Mouse (Mus musculus): ENCODE data around the gene Ap1ar. TPM values are rescaled to one million over a fixed set of nuclear protein-coding genes. Genes with fewer than 3 reads are reported as not detected.

Gene Ap1ar
- polyA plus RNA-seq, 1 experiment: not detected

DNA sequence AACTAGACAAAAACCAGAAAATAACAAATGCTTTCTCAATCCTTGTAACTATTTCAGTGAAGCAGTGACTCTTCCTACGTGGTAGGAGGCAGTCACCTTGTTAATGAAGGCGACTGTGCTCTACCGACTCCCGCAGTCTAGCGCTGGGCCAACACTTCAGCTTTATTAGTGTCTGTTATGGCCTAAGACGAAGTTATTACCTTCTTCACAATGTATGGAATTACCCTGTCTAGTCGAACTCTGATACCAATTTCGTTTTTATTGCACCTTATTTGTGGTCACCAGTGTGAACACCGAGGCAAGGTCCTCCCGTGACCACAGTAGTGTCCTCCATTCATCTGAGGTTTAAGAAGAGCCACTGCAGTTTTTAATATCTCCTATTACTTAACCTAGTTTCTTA is 7.1 kb downstream of the Ap1ar start:
- Histone ChIP-seq H3K4me3 (ENCODE audit: insufficient read depth, low read depth, low read length) (no peak overlapping the region), H3K27ac (ENCODE audit: insufficient read depth, low read depth, low read length) (no peak overlapping the region), H3K4me1 (ENCODE audit: control insufficient read depth, insufficient read depth, low read length) (peaks cover 7% of the 10 kb centered on the region)
- WGBS: 92% methylated on average over 10 of the region's 10 CpGs
- TF ChIP-seq CTCF (IDR thresholded peaks at IDR 0.05; ENCODE audit: insufficient read depth, low read depth, low read length): no peak
- TF ChIP-seq POLR2A (IDR thresholded peaks at IDR 0.05; ENCODE audit: insufficient read depth, low read depth, low read length): no peak

DNA sequence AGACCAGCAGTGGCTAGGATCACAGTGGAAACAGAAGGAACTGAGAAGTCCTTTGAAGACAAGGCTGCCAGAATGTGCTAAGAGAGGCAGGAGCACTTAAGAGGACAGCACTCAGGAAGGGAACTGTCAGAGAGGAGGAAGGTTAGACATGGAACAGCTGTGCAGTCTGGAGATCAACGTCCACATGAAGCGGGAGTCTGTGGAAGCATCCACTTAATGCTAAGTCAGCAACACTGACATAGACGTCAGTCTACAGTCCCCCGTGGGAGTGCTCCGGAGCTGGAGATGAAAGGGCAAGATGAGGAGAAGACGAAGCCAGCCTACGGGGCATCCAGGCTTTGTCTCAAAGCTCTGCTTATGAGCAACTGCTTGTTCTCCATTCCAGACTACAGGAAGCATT is 10.2 kb downstream of the Ap1ar start:
- 40% methylated on average over 7 of the region's 7 CpGs for WGBS
- no peak overlapping the region for H3K27ac ChIP-seq (ENCODE audit: insufficient read depth, low read depth, low read length)
- TF ChIP-seq CTCF (IDR thresholded peaks at IDR 0.05; ENCODE audit: insufficient read depth, low read depth, low read length): no peak
- no peak for TF ChIP-seq POLR2A (IDR thresholded peaks at IDR 0.05; ENCODE audit: insufficient read depth, low read depth, low read length)

DNA sequence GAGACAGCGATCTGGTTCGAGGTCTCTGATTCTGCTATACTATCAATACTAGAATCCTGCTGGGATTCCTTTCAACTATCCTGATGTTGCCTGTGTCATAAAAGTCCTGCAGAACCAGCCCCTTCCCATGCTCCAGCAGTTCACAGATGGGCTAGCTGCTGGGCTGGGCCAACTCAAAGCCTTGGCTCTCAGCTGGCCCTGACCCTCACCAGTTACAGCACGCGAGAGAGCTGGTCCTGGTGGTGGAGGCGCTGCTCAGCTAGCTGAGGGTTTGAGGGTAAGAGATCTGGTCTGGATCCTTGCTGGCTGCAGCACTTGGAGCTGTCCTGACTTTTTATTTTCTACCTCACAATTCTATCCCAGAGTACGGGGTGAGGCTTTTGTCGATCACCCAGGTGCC is 10.8 kb downstream of the Ap1ar start:
- TF ChIP-seq POLR2A (IDR thresholded peaks at IDR 0.05; ENCODE audit: insufficient read depth, low read depth, low read length): no peak
- no peak for TF ChIP-seq CTCF (IDR thresholded peaks at IDR 0.05; ENCODE audit: insufficient read depth, low read depth, low read length)
- Histone ChIP-seq H3K4me1 (ENCODE audit: control insufficient read depth, insufficient read depth, low read length) (peaks cover 5% of the 10 kb centered on the region), H3K4me3 (ENCODE audit: insufficient read depth, low read depth, low read length) (no peak overlapping the region), H3K27ac (ENCODE audit: insufficient read depth, low read depth, low read length) (no peak overlapping the region)
- WGBS: 80% methylated on average over 7 of the region's 7 CpGs

More for the DNA sequence above, 10.2 kb downstream of the Ap1ar start:
- Histone ChIP-seq H3K4me3 (ENCODE audit: insufficient read depth, low read depth, low read length) (no peak overlapping the region), H3K4me1 (ENCODE audit: control insufficient read depth, insufficient read depth, low read length) (peaks cover 5% of the 10 kb centered on the region)

DNA sequence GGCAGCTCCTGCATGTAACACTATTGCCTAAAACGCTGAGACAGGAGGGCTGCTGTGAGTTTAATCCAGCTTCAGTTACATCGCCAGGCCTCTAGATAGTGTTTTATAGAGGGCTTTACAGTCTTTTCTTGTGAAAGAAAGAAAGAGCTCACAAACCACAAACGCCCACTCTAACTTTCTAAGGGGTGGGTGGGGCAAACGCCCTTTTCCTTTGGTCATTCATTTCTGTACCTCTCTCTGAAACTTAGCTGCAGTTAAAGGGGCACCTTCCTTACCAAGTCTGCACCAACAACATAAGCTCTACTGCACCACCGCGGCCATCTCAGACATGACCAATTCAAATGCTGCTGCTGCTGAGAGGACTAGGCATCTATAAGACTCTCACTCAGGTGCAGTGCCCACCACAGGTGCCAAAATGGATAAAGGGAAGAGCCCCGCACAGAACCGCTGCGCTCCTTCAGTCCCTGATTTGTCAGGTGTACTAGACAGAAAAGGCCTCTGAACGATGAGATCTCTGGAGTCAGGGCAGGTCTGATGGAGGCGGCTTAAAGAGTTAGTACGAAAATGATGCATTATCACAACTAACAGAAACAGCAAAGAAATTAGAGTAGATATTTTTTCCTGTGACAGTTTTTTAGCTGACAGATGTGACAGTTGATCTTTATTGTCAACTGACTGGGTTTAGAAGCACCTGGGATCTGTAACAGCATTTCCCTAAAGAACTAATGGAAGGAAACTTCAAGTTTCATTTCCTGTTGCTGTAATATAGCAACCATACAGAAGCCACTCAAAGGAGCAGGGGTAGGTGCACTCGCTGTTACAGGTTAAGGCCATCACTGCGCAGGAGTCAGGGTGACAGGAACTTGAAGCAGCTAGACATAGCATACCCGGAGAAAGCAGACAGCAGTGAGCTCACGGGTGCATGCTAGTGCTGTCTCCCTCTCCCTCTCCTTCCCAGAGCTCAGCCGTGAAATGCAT is 13.1 kb downstream of the Ap1ar start:
- WGBS: 77% methylated on average over 17 of the region's 17 CpGs
- H3K4me1 ChIP-seq (ENCODE audit: control insufficient read depth, insufficient read depth, low read length): peaks cover 5% of the 10 kb centered on the region
- no peak overlapping the region for H3K27ac ChIP-seq (ENCODE audit: insufficient read depth, low read depth, low read length)
- TF ChIP-seq POLR2A (IDR thresholded peaks at IDR 0.05; ENCODE audit: insufficient read depth, low read depth, low read length) (no peak), CTCF (IDR thresholded peaks at IDR 0.05; ENCODE audit: insufficient read depth, low read depth, low read length) (no peak)
- no peak overlapping the region for H3K4me3 ChIP-seq (ENCODE audit: insufficient read depth, low read depth, low read length)

DNA sequence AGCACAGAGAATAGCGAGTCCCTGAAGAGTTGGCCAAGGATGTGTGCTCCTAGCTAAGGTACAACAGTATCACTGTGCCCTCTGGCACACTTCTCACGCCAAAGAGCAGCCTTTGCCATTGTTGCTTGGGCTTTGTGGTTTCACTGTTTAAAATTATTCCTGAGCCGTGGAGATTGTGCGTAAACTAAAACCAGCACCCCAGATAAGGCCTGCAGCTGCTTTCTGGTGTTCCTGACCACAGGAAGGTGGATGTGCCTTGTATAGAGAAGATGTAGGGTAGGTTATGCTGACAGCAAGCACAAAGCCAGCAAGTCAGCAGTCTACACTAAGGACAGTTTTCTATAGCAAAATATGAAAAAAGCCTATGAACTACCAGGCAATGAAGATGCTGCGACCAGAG is 16.1 kb downstream of the Ap1ar start:
- no peaks in the 10 kb centered on the region; the same call in 1 of the 2 replicates for H3K4me1 ChIP-seq (ENCODE audit: control insufficient read depth, insufficient read depth, low read length)
- TF ChIP-seq POLR2A (IDR thresholded peaks at IDR 0.05; ENCODE audit: insufficient read depth, low read depth, low read length) (no peak), CTCF (IDR thresholded peaks at IDR 0.05; ENCODE audit: insufficient read depth, low read depth, low read length) (no peak)
- no peak overlapping the region for H3K4me3 ChIP-seq (ENCODE audit: insufficient read depth, low read depth, low read length)
- 84% methylated on average over 5 of the region's 5 CpGs for WGBS
- no peak overlapping the region for H3K27ac ChIP-seq (ENCODE audit: insufficient read depth, low read depth, low read length)

DNA sequence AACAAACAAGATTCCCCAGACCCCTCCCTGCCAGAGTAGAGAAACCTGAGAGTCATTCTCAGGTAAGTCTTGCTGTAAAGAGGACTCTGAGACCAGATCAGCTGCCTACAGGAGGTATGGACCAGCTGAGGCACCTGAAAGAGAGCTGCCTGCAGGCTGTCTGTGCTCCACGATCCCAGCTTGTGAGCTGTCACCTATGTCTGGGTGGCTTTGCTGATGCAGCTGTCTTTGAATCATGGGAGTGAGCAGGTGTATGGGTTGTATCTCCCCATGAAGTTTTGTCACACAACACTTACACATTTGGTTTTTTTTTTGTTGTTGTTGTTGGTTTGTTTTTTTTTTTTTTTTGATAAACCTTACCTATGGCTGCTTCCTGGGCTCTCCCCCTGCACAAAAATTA is 16.9 kb downstream of the Ap1ar start:
- TF ChIP-seq POLR2A (IDR thresholded peaks at IDR 0.05; ENCODE audit: insufficient read depth, low read depth, low read length): no peak
- TF ChIP-seq CTCF (IDR thresholded peaks at IDR 0.05; ENCODE audit: insufficient read depth, low read depth, low read length): no peak
- Histone ChIP-seq H3K27ac (ENCODE audit: insufficient read depth, low read depth, low read length) (no peak overlapping the region), H3K4me1 (ENCODE audit: control insufficient read depth, insufficient read depth, low read length) (no peaks in the 10 kb centered on the region; the same call in 1 of the 2 replicates), H3K4me3 (ENCODE audit: insufficient read depth, low read depth, low read length) (no peak overlapping the region)
- WGBS: 90% methylated on average over 1 of the region's 1 CpGs

DNA sequence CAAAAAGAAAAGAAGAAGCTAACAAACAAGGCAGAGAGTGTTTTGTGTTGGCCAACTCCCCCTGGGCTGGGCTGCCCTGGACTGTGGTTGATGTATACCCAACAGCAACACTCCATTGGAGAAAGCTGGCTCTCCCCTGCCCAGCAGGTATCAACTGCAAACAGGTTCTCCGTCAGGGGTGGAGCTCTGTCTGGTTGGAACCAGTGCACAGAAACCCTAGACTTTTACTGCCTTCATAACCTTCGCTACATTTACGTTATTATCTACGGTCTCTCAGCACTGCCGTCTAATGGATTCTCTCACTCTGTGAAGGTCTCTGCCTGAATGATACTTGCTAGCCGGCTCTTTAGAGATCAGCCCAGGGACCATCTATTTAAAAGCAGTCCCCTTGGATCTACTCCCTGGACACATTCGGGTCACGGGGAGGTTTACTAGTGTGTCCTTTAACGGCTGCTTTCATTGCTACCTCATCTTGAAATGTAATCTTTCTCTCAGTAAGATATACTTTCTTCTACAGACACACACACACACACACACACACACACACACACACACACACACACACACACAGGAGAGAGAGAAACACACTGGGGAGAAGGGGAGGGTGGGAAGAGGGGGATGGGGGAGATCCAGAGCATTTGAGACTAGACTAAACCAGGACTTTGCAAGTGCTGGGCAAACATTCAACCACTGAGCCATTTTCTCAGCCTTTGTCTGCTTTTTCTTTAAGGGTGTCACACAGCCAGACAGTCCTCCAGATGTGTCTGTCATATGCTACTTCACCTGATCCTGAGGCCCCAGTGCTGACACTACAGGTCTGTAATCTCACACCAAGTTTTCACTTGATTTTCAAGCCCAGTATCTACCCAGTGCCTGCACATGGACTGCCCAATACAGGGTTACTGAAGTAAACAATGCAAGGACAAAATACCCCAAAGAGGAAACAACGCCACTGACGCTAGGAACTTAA is 18.3 kb downstream of the Ap1ar start:
- H3K4me1 ChIP-seq (ENCODE audit: control insufficient read depth, insufficient read depth, low read length): no peaks in the 10 kb centered on the region
- H3K27ac ChIP-seq (ENCODE audit: insufficient read depth, low read depth, low read length): no peak overlapping the region
- TF ChIP-seq CTCF (IDR thresholded peaks at IDR 0.05; ENCODE audit: insufficient read depth, low read depth, low read length) (no peak), POLR2A (IDR thresholded peaks at IDR 0.05; ENCODE audit: insufficient read depth, low read depth, low read length) (no peak)
- WGBS: 82% methylated on average over 11 of the region's 11 CpGs
- H3K4me3 ChIP-seq (ENCODE audit: insufficient read depth, low read depth, low read length): no peak overlapping the region

DNA sequence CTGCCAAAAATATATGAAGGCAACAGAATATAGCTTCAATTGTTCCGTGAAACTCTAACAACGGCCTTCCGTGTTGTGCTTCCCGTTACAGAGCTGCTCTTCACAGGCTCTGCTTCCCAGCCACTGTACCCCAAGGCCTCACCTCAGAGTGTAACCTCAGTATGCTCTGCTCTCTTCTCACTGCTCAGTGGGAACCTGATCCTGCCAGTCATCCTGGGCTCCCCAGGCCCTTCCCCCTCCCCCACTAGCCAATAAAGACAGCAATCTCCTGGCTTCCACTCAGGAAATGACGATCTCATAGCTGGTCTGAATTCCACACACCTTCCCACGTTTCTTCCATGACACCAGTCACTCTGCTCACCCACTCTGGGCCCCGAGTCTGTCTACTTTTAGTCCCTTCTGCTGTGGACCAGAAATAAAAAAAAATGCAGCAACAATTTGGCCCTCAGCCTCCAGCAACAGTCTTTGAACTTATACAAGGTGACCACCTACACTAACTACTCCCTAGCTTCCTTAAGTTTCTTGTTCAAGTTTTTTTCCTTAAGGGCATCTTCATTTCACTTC is 20.1 kb downstream of the Ap1ar start:
- Histone ChIP-seq H3K4me1 (ENCODE audit: control insufficient read depth, insufficient read depth, low read length) (no peaks in the 10 kb centered on the region), H3K27ac (ENCODE audit: insufficient read depth, low read depth, low read length) (no peak overlapping the region), H3K4me3 (ENCODE audit: insufficient read depth, low read depth, low read length) (no peak overlapping the region)
- 82% methylated on average over 7 of the region's 7 CpGs for WGBS
- TF ChIP-seq POLR2A (IDR thresholded peaks at IDR 0.05; ENCODE audit: insufficient read depth, low read depth, low read length) (no peak), CTCF (IDR thresholded peaks at IDR 0.05; ENCODE audit: insufficient read depth, low read depth, low read length) (no peak)
